Mouse (Mus musculus): ENCODE measurements around the gene Gm44596. TPM values are rescaled to one million over a fixed set of nuclear protein-coding genes. Genes with fewer than 3 reads are reported as not detected.

Gm44596 gene
- polyA plus RNA-seq (2015; fragmentation: Nextera tagmentation; extraction: Ambion mirVana) = not detected in 2 replicates

GRCm38 (mm10) chr6:128375192-128375591 lies at the start of gene Gm44596, which contains the start of gene Tex52:
Gene Gm44596 (plus strand): TSS chr6:128375503.
Gene Tex52 (plus strand): TSS chr6:128375456.

DNA sequence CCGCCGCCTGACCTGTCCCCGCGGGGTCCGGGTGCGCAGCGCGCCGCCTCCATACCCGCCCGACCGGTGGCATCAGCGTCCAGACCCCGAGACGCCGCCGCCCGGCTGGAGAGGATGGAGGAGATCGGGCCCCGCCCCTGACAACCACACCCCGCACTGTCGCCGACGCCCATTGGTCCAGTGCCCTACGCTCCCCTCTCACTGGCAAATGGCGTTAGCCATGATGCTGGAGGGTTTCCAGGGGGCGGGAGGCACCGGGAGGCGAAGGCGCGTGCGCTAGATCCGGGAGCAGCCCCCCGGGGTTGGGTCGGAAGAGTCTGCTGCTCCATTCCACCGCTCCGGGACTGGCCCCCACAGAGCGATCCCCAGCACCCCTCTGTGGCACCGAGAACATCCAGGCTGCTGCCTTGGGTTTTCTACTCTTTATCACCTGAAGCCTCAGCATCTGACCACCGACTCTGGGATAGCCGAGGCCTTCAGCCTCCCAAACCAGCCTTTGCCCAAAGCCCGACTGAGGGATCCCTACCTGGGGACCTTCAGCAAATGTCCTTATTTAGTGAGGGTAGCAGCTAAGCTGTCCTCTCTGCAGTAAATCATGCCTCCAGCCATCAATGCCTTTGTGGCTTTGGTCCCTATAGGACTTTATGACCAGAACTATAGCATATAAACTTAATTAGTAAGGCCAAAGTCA lies 19.4 kb upstream of the Gm44596 start, which contains the start of gene Tulp3:
Gene Tulp3, minus strand, starts transcription at position 126 of the 691 bp plus-strand sequence.

GRCm38 (mm10) chr6:128362381-128363006 lies 12.8 kb upstream of the Gm44596 start, which contains the start of the genes Rhno1 and Foxm1:
Gene Rhno1 (minus strand): TSS chr6:128362911.
Gene Foxm1 (plus strand): TSS chr6:128362967.

DNA sequence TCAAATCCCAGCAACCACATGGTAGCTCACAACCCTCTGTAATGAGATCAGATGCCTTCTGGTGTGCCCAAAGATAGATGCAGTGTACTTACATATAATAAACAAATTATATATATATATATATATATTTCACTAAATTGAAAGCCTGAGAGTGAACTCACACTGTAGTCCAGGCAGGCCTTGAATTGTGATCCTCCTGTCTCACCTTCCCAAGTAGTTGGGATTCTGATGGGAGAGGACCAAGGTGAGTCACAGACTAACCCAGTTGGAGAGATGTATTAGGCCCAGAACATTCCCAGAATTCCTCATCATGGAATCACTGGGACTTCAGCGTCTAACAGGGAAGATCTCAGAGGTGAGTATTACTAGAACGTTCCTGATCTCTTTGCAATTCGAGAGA lies 23.7 kb downstream of the Gm44596 start, which contains the start of gene Nrip2:
Gene Nrip2, plus strand, starts transcription at position 301 of the 400 bp plus-strand sequence.

DNA sequence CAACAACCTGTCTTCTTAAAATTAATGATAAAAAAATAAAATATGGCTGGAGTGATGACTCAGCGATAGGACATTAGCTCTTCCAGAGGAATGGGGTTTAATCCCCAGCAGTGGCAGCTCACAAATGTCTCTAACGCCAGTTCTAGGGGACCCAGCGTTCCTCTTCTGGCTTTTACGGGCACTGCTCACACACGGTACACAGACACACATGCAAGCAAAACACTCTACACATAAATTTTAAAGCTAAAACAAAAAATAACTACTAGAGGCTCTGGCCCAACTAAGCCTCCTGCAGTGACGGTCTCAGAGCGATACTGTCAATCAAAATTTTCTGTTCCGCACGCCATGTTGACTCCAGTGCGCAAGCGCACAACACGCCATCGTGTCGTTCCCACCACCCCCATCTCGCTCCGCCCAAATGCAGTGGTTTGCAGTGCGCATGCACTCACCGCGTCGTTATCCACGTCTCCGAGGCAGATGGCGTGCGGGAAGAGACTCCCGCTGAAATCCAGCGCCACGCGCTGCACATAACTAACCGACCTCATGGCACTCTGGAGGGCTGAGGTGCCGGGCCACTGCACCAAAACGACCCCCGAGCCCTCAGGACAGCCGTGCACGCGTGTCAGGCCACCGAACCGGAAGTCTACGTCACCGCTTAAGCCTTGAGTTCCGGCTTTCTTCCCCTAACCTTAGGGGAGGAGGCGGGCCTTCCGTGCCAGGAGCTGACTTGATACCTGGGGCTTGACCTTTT lies 49.1 kb downstream of the Gm44596 start, which contains the start of gene Itfg2:
Gene Itfg2, minus strand, starts transcription at position 663 of the 751 bp plus-strand sequence.

GRCm38 (mm10) chr6:128438317-128438870 lies 63.1 kb downstream of the Gm44596 start, which contains the start of gene Fkbp4:
Gene Fkbp4 (minus strand): TSS chr6:128438677.

Other genes starting within 250 kb of the Gm44596 start
- gene Tspan9, start 231.9 kb upstream of the Gm44596 start, polyA plus RNA-seq (2015; fragmentation: Nextera tagmentation; extraction: Ambion mirVana) = 41.5 and 46.8 TPM in 2 replicates
- 0.95 and 1.1 TPM in 2 replicates for gene Tead4, start 74.7 kb upstream of the Gm44596 start, polyA plus RNA-seq (2015; fragmentation: Nextera tagmentation; extraction: Ambion mirVana)
- 8.7 and 14.9 TPM in 2 replicates for gene Tulp3, start 19.7 kb upstream of the Gm44596 start, polyA plus RNA-seq (2015; fragmentation: Nextera tagmentation; extraction: Ambion mirVana)
- 35.5 and 40.3 TPM in 2 replicates for gene Rhno1, start 12.6 kb upstream of the Gm44596 start, polyA plus RNA-seq (2015; fragmentation: Nextera tagmentation; extraction: Ambion mirVana)
- 6.0 and 6.9 TPM in 2 replicates for gene Foxm1, start 12.5 kb upstream of the Gm44596 start, polyA plus RNA-seq (2015; fragmentation: Nextera tagmentation; extraction: Ambion mirVana)
- 0.16 TPM in 1 of 2 replicates, not detected in the other for gene Tex52, start within 50 bp of the Gm44596 start, polyA plus RNA-seq (2015; fragmentation: Nextera tagmentation; extraction: Ambion mirVana)
- gene Nrip2, start 23.8 kb downstream of the Gm44596 start, polyA plus RNA-seq (2015; fragmentation: Nextera tagmentation; extraction: Ambion mirVana) = 5.3 and 6.0 TPM in 2 replicates
- gene Itfg2, start 49.4 kb downstream of the Gm44596 start, polyA plus RNA-seq (2015; fragmentation: Nextera tagmentation; extraction: Ambion mirVana) = 20.5 and 21.0 TPM in 2 replicates
- gene Fkbp4, start 63.2 kb downstream of the Gm44596 start, polyA plus RNA-seq (2015; fragmentation: Nextera tagmentation; extraction: Ambion mirVana) = 161 and 192 TPM in 2 replicates
- gene Pzp, start 151.2 kb downstream of the Gm44596 start, polyA plus RNA-seq (2015; fragmentation: Nextera tagmentation; extraction: Ambion mirVana) = 29.3 and 42.7 TPM in 2 replicates
- 0.80 and 1.3 TPM in 2 replicates for gene A2ml1, start 206.1 kb downstream of the Gm44596 start, polyA plus RNA-seq (2015; fragmentation: Nextera tagmentation; extraction: Ambion mirVana)
- gene Klrb1a, start 248.0 kb downstream of the Gm44596 start, polyA plus RNA-seq (2015; fragmentation: Nextera tagmentation; extraction: Ambion mirVana) = 0.14 TPM in 1 of 2 replicates, not detected in the other

Measured in adrenal gland, postnatal 0 days (tissue).